In genomic region chr11:57773479-57773878, GRCm38 (mm10) we compare ENCODE assay signal across 19 mouse cellular contexts. TPM values are rescaled to one million over a fixed set of nuclear protein-coding genes. Genes with fewer than 3 reads are reported as not detected.
DNase-seq lines count a peak whose midpoint lies in the region; ATAC-seq and TF ChIP-seq lines count a peak whose summit lies in the region.
"Had no signal": no experiment of that assay in that cellular context is flagged by ENCODE, and none has a peak within 500 bp of the region (broad histone marks: within the 10 kb centered on the region; RNA-seq: fewer than 3 reads in every experiment).

No protein-coding gene starts in this region.

- H3K27ac ChIP-seq in kidney, postnatal 0 days, result no peak overlapping the region; the same call in 1 of the 2 replicates
- H3K27ac ChIP-seq in forebrain, embryonic 13.5 days, result peak overlapping the region; percentile 48
- H3K27ac ChIP-seq in hindbrain, postnatal 0 days, result no peak overlapping the region
- peak overlapping the region; percentile 54 for H3K27ac ChIP-seq in neural tube, embryonic 15.5 days (replicated peaks)
- H3K27ac ChIP-seq: gastrocnemius, adult 2 months; heart, embryonic 13.5 days; limb, embryonic 13.5 days; lung, embryonic 15.5 days had no signal

- 0 out of 2 replicates have a peak, but pooled peaks cover 3% of the 10 kb centered on the region for H3K36me3 ChIP-seq in kidney, postnatal 0 days (ENCODE audit: insufficient read depth, low read length)
- 0 out of 2 replicates have a peak, but pooled peaks cover 4% of the 10 kb centered on the region for H3K36me3 ChIP-seq in forebrain, embryonic 13.5 days (ENCODE audit: poor library complexity, severe bottlenecking)
- no peaks in the 10 kb centered on the region for H3K36me3 ChIP-seq in hindbrain, postnatal 0 days (ENCODE audit: insufficient read depth, low read length)
- H3K36me3 ChIP-seq in neural tube, embryonic 15.5 days, result no peaks in the 10 kb centered on the region
- H3K36me3 ChIP-seq: lung, embryonic 15.5 days had no signal

- H3K4me1 ChIP-seq in kidney, postnatal 0 days (replicated peaks; ENCODE audit: insufficient read depth, low read length), result 0 out of 2 replicates have a peak, but pooled peaks cover 6% of the 10 kb centered on the region
- H3K4me1 ChIP-seq in forebrain, embryonic 13.5 days, result peaks cover 25% of the 10 kb centered on the region
- no peaks in the 10 kb centered on the region for H3K4me1 ChIP-seq in hindbrain, postnatal 0 days (ENCODE audit: insufficient read depth, low read length)
- H3K4me1 ChIP-seq in neural tube, embryonic 15.5 days, result peaks cover 29% of the 10 kb centered on the region
- H3K4me1 ChIP-seq: lung, embryonic 15.5 days had no signal

- WGBS in kidney, postnatal 0 days, result 23% methylated on average over 13 of the region's 13 CpGs
- 5% methylated on average over 13 of the region's 13 CpGs for WGBS in forebrain, embryonic 13.5 days
- WGBS in hindbrain, postnatal 0 days, result 21% methylated on average over 13 of the region's 13 CpGs
- 14% methylated on average over 13 of the region's 13 CpGs for WGBS in neural tube, embryonic 15.5 days

- TF ChIP-seq CTCF in kidney, postnatal 0 days (IDR thresholded peaks at IDR 0.05; ENCODE audit: low read depth), result no peak
- TF ChIP-seq CTCF in hindbrain, postnatal 0 days (IDR thresholded peaks at IDR 0.05; ENCODE audit: low read depth), result no peak

- no peak overlapping the region for H3K4me3 ChIP-seq in kidney, postnatal 0 days (replicated peaks; ENCODE audit: low read depth, low read length)
- H3K4me3 ChIP-seq in forebrain, embryonic 13.5 days, result no peak overlapping the region
- no peak overlapping the region for H3K4me3 ChIP-seq in hindbrain, postnatal 0 days (ENCODE audit: low read length)
- no peak overlapping the region for H3K4me3 ChIP-seq in neural tube, embryonic 15.5 days (replicated peaks)
- H3K4me3 ChIP-seq: gastrocnemius, adult 2 months; heart, embryonic 13.5 days; limb, embryonic 13.5 days; lung, embryonic 15.5 days had no signal

- no peak overlapping the region for H3K4me2 ChIP-seq in kidney, postnatal 0 days (ENCODE audit: low read length)
- peak overlapping the region; percentile 17 for H3K4me2 ChIP-seq in forebrain, embryonic 13.5 days
- no peak overlapping the region for H3K4me2 ChIP-seq in hindbrain, postnatal 0 days (ENCODE audit: low read depth, low read length)
- H3K4me2 ChIP-seq in neural tube, embryonic 15.5 days, result no peak overlapping the region
- H3K4me2 ChIP-seq: heart, embryonic 13.5 days; limb, embryonic 13.5 days; lung, embryonic 15.5 days had no signal

- H3K27me3 ChIP-seq in kidney, postnatal 0 days (ENCODE audit: insufficient read depth, low read length), result no peaks in the 10 kb centered on the region
- H3K27me3 ChIP-seq in forebrain, embryonic 13.5 days, result peaks cover 89% of the 10 kb centered on the region
- H3K27me3 ChIP-seq in hindbrain, postnatal 0 days (ENCODE audit: insufficient read depth, low read length), result no peaks in the 10 kb centered on the region; the same call in 1 of the 2 replicates
- H3K27me3 ChIP-seq in neural tube, embryonic 15.5 days (replicated peaks), result no peaks in the 10 kb centered on the region; the same call in 1 of the 2 replicates
- H3K27me3 ChIP-seq: heart, embryonic 13.5 days; limb, embryonic 13.5 days; lung, embryonic 15.5 days had no signal

- no peaks in the 10 kb centered on the region for H3K9me3 ChIP-seq in kidney, postnatal 0 days (replicated peaks; ENCODE audit: low read length)
- no peaks in the 10 kb centered on the region for H3K9me3 ChIP-seq in forebrain, embryonic 13.5 days (replicated peaks)
- no peaks in the 10 kb centered on the region for H3K9me3 ChIP-seq in hindbrain, postnatal 0 days (ENCODE audit: low read length)
- no peaks in the 10 kb centered on the region for H3K9me3 ChIP-seq in neural tube, embryonic 15.5 days (replicated peaks)
- H3K9me3 ChIP-seq: G1E; heart, embryonic 13.5 days; limb, embryonic 13.5 days; lung, embryonic 15.5 days had no signal

- DNase-seq in kidney, postnatal 0 days (ENCODE audit: low spot score), result peak; percentile 70
- DNase-seq in kidney, adult 8-10 months, result no peak
- DNase-seq in hindbrain, postnatal 0 days (ENCODE audit: low spot score), result no peak
- no peak for DNase-seq in yolk sac, embryonic 10.5 days (ENCODE audit: low spot score)
- no peak for DNase-seq in urinary bladder, postnatal 10 days (ENCODE audit: low spot score)
- no peak for DNase-seq in gastrocnemius, postnatal 10 days
- DNase-seq: B cell, adult 2 months; cerebellum, adult 9-10 months; gastrocnemius, adult 2 months; kidney, adult 11 months; right cerebral cortex, adult 18-20 months had no signal

- 0 out of 2 replicates have a peak, but pooled peaks have one; percentile 15 for ATAC-seq in kidney, postnatal 0 days (replicated peaks; ENCODE audit: low FRiP score, low read depth)
- ATAC-seq in forebrain, embryonic 13.5 days, result peak; percentile 43
- 0 out of 2 replicates have a peak, but pooled peaks have one; percentile 8 for ATAC-seq in hindbrain, postnatal 0 days
- 0 out of 2 replicates have a peak, but pooled peaks have one; percentile 37 for ATAC-seq in neural tube, embryonic 15.5 days (ENCODE audit: low FRiP score)
- ATAC-seq: activated CD4-positive, CD25-positive, alpha-beta regulatory T cell, adult 4 months had no signal

- H3K9ac ChIP-seq in kidney, postnatal 0 days (ENCODE audit: low read depth, low read length), result no peak overlapping the region
- no peak overlapping the region for H3K9ac ChIP-seq in forebrain, embryonic 13.5 days
- H3K9ac ChIP-seq in hindbrain, postnatal 0 days (replicated peaks; ENCODE audit: low read length), result no peak overlapping the region
- H3K9ac ChIP-seq in neural tube, embryonic 15.5 days (replicated peaks), result no peak overlapping the region
- H3K9ac ChIP-seq: heart, embryonic 13.5 days; limb, embryonic 13.5 days; lung, embryonic 15.5 days had no signal

RNA-seq across cellular contexts. Expression of gene Sap30l, which starts 28.0 kb away (rescaled TPM):
- 12.6 and 19.1 TPM in 2 replicates for polyA plus RNA-seq in kidney, postnatal 0 days (2015; fragmentation: Nextera tagmentation; extraction: Ambion mirVana)
- polyA plus RNA-seq in forebrain, embryonic 13.5 days (2015; fragmentation: Nextera tagmentation; extraction: Ambion mirVana), result 6.8 and 7.4 TPM in 2 replicates
- 25.3 and 31.0 TPM in 2 replicates for total RNA-seq in hindbrain, postnatal 0 days (2014; rRNA removed)
- polyA plus RNA-seq in hindbrain, postnatal 0 days (2015; fragmentation: Nextera tagmentation; extraction: Ambion mirVana), result 10.7 and 12.4 TPM in 2 replicates
- polyA plus RNA-seq in neural tube, embryonic 15.5 days (2015; fragmentation: Nextera tagmentation; extraction: Ambion mirVana), result 9.7 and 12.4 TPM in 2 replicates
- 10 to 100 TPM; 28.2 to 29.8 TPM for total RNA-seq in gastrocnemius, postnatal 10 days (2021)

RNA-seq across cellular contexts. Expression of gene Hand1, which starts 59.1 kb away (rescaled TPM):
- 0.13 TPM in 1 of 2 replicates, not detected in the other for polyA plus RNA-seq in kidney, postnatal 0 days (2015; fragmentation: Nextera tagmentation; extraction: Ambion mirVana)
- polyA plus RNA-seq in forebrain, embryonic 13.5 days (2015; fragmentation: Nextera tagmentation; extraction: Ambion mirVana), result not detected in 2 replicates
- not detected in 2 replicates for total RNA-seq in hindbrain, postnatal 0 days (2014; rRNA removed)
- not detected in 2 replicates for polyA plus RNA-seq in hindbrain, postnatal 0 days (2015; fragmentation: Nextera tagmentation; extraction: Ambion mirVana)
- polyA plus RNA-seq in neural tube, embryonic 15.5 days (2015; fragmentation: Nextera tagmentation; extraction: Ambion mirVana), result 4.2 TPM in 1 of 2 replicates, not detected in the other
- total RNA-seq in gastrocnemius, postnatal 10 days (2021), result not detected
- total RNA-seq: G1E; gastrocnemius, adult 2 months; layer of hippocampus, postnatal 10 days had no signal
- polyA plus RNA-seq: activated CD4-positive, CD25-positive, alpha-beta regulatory T cell, adult 4 months; G1E had no signal

Comparison
In these comparisons a context has a peak if more than half of its experiments do, and no peak if none do; other contexts are left out.
1. H3K27ac ChIP-seq: peak in forebrain, embryonic 13.5 days (single experiment) and neural tube, embryonic 15.5 days (single experiment); none in kidney, postnatal 0 days (single experiment) and hindbrain, postnatal 0 days (single experiment).
2. Peak in every context shown above with its lines, with median percentiles within 50 percentile points of each other: ATAC-seq.